In the genomic region with DNA sequence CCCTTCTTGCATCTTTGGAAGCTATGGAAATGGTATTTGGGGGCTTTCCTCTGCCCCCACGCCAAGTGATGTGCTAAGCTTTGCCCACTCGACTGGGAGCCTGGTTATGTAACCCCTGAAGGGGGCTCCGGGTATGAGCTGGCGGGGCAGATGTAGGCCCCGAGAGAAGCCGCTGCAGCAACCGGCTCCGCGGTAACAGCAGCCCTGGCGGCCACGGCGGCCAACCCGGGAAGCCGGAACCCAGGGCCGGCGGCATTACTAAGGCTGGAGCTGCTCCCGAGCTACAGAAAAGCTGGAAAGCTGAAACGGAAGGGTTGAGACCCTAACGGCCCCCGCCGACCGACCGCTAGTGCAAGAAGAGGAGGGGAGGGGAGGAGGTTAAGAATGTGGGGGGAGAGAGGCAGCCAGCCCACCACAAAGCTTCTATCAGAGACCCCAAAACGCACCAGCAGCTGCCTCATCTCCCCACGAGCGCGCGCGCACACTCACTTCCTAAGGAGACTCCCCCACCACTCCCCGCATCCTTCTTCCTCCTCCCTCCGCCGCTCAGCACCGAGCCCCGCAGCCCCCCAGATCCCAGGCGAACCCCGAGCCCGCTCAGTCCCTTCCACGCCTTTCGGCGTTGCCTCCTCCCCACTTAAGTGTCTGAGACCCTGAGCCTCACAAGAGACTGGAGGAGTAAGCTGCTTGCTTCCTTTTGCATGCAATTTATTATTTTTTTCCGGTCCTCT, we compare ENCODE assay signal across 8 mouse cellular contexts. TPM values are rescaled to one million over a fixed set of nuclear protein-coding genes. Genes with fewer than 3 reads are reported as not detected.
DNase-seq lines count a peak whose midpoint lies in the region; ATAC-seq lines count a peak whose summit lies in the region.

No protein-coding gene starts in this region.

- DNase-seq in 416B (ENCODE audit: low read depth): peak; percentile 69
- peak; percentile 48 for DNase-seq in Muller cell, postnatal 12 days (ENCODE audit: inconsistent ontology term)
- peak; percentile 74 for DNase-seq in embryo, embryonic 10 days (ENCODE audit: low spot score)
- DNase-seq in kidney, postnatal 14 days: peak; percentile 54
- DNase-seq in thymus, postnatal 4 days: peak; percentile 80

- no peak for ATAC-seq in heart, embryonic 15.5 days (replicated peaks; ENCODE audit: insufficient number of reproducible peaks, insufficient read depth, low FRiP score, low read depth)
- ATAC-seq in lung, embryonic 15.5 days (ENCODE audit: borderline replicate concordance, extremely low read depth, low FRiP score, low TSS enrichment): peak; percentile 24; the same call in 1 of the 2 replicates
- no peak for ATAC-seq in neural tube, embryonic 15.5 days (ENCODE audit: low FRiP score)

- H3K36me3 ChIP-seq in heart, embryonic 15.5 days: no peaks in the 10 kb centered on the region
- H3K36me3 ChIP-seq in lung, embryonic 15.5 days: no peaks in the 10 kb centered on the region
- H3K36me3 ChIP-seq in neural tube, embryonic 15.5 days: no peaks in the 10 kb centered on the region

- H3K9ac ChIP-seq in heart, embryonic 15.5 days: peak overlapping the region; percentile 77
- H3K9ac ChIP-seq in lung, embryonic 15.5 days: peak overlapping the region; percentile 77
- peak overlapping the region; percentile 48 for H3K9ac ChIP-seq in neural tube, embryonic 15.5 days (replicated peaks)

- WGBS in heart, embryonic 15.5 days: under 1% methylated on average over 41 of the region's 41 CpGs
- under 1% methylated on average over 40 of the region's 41 CpGs for WGBS in lung, embryonic 15.5 days
- under 1% methylated on average over 41 of the region's 41 CpGs for WGBS in neural tube, embryonic 15.5 days

- H3K9me3 ChIP-seq in heart, embryonic 15.5 days (replicated peaks): no peaks in the 10 kb centered on the region
- H3K9me3 ChIP-seq in lung, embryonic 15.5 days: no peaks in the 10 kb centered on the region
- no peaks in the 10 kb centered on the region for H3K9me3 ChIP-seq in neural tube, embryonic 15.5 days (replicated peaks)

- no peaks in the 10 kb centered on the region for H3K27me3 ChIP-seq in heart, embryonic 15.5 days
- no peaks in the 10 kb centered on the region for H3K27me3 ChIP-seq in lung, embryonic 15.5 days
- H3K27me3 ChIP-seq in neural tube, embryonic 15.5 days (replicated peaks): no peaks in the 10 kb centered on the region

- H3K4me1 ChIP-seq in heart, embryonic 15.5 days (replicated peaks): peaks cover 43% of the 10 kb centered on the region
- H3K4me1 ChIP-seq in lung, embryonic 15.5 days: peaks cover 38% of the 10 kb centered on the region
- H3K4me1 ChIP-seq in neural tube, embryonic 15.5 days: peaks cover 53% of the 10 kb centered on the region

- H3K4me3 ChIP-seq in heart, embryonic 15.5 days: peak overlapping the region; percentile 76
- H3K4me3 ChIP-seq in lung, embryonic 15.5 days: peak overlapping the region; percentile 77
- peak overlapping the region; percentile 74 for H3K4me3 ChIP-seq in neural tube, embryonic 15.5 days (replicated peaks)

- H3K4me2 ChIP-seq in heart, embryonic 15.5 days: peak overlapping the region; percentile 96
- peak overlapping the region; percentile 95 for H3K4me2 ChIP-seq in lung, embryonic 15.5 days
- H3K4me2 ChIP-seq in neural tube, embryonic 15.5 days: peak overlapping the region; percentile 96

- peak overlapping the region; percentile 93 for H3K27ac ChIP-seq in heart, embryonic 15.5 days
- peak overlapping the region; percentile 87 for H3K27ac ChIP-seq in lung, embryonic 15.5 days
- peak overlapping the region; percentile 79 for H3K27ac ChIP-seq in neural tube, embryonic 15.5 days (replicated peaks)

RNA-seq across cellular contexts. Expression of gene Kdm2b, which starts 1.4 kb away (rescaled TPM):
- 23.9 and 29.0 TPM in 2 replicates for polyA plus RNA-seq in heart, embryonic 15.5 days (2015; fragmentation: Nextera tagmentation; extraction: Ambion mirVana)
- 36.4 and 38.1 TPM in 2 replicates for polyA plus RNA-seq in lung, embryonic 15.5 days (2015; fragmentation: Nextera tagmentation; extraction: Ambion mirVana)
- polyA plus RNA-seq in neural tube, embryonic 15.5 days (2015; fragmentation: Nextera tagmentation; extraction: Ambion mirVana): 81.4 and 89.2 TPM in 2 replicates

RNA-seq across cellular contexts. Expression of gene Orai1, which starts 26.7 kb away (rescaled TPM):
- polyA plus RNA-seq in heart, embryonic 15.5 days (2015; fragmentation: Nextera tagmentation; extraction: Ambion mirVana): 17.3 and 19.0 TPM in 2 replicates
- polyA plus RNA-seq in lung, embryonic 15.5 days (2015; fragmentation: Nextera tagmentation; extraction: Ambion mirVana): 18.2 and 20.0 TPM in 2 replicates
- polyA plus RNA-seq in neural tube, embryonic 15.5 days (2015; fragmentation: Nextera tagmentation; extraction: Ambion mirVana): 14.1 and 14.2 TPM in 2 replicates

RNA-seq across cellular contexts. Expression of gene Morn3, which starts 58.6 kb away (rescaled TPM):
- not detected in 2 replicates for polyA plus RNA-seq in heart, embryonic 15.5 days (2015; fragmentation: Nextera tagmentation; extraction: Ambion mirVana)
- polyA plus RNA-seq in lung, embryonic 15.5 days (2015; fragmentation: Nextera tagmentation; extraction: Ambion mirVana): 1.3 and 1.5 TPM in 2 replicates
- 0.68 TPM in 1 of 2 replicates, not detected in the other for polyA plus RNA-seq in neural tube, embryonic 15.5 days (2015; fragmentation: Nextera tagmentation; extraction: Ambion mirVana)
